In the genomic region with DNA sequence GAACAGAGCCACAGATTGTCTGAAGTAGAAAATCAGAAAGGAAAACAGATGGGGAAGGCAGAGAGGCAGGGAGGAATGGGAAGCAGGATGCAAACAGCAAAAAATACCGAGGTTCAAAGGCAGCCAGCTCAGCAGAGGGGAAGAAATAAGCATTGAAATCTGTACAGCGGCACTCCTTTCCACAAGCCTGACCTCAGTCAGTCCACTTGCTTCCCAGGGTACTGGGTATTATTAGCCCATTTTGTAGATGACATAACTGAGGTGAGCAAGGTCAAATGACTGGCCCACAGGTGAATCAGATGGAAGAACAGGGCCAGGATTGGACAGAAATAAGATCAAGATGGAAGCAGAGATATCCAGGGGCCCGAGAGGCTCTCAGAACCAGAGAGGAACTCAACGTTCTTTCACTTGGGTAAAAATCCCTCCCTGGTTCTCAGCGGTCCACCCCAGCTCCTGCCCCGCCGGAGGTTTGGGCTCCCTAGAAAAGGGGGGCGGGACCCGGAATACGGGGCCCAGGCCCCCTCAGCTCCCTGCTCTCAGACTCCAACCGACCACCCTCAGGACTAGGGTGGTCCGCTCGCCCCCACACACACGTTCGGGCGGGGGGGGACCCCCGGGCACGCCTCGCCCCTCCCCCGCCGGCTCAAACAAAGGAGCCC, we compare ENCODE assay signal across 10 mouse cellular contexts. TPM values are rescaled to one million over a fixed set of nuclear protein-coding genes. Genes with fewer than 3 reads are reported as not detected.
DNase-seq lines count a peak whose midpoint lies in the region; ATAC-seq and TF ChIP-seq lines count a peak whose summit lies in the region.
"Had no signal": no experiment of that assay in that cellular context is flagged by ENCODE, and none has a peak within 500 bp of the region (broad histone marks: within the 10 kb centered on the region; RNA-seq: fewer than 3 reads in every experiment).

No protein-coding gene starts in this region.

- no peaks in the 10 kb centered on the region for H3K9me3 ChIP-seq in heart, embryonic 13.5 days
- H3K9me3 ChIP-seq in E14TG2a.4 (ENCODE audit: low read length): no peaks in the 10 kb centered on the region
- H3K9me3 ChIP-seq in forebrain, embryonic 14.5 days (replicated peaks; ENCODE audit: control insufficient read depth, low read length): no peaks in the 10 kb centered on the region
- H3K9me3 ChIP-seq in liver, embryonic 16.5 days (replicated peaks; ENCODE audit: control insufficient read depth, low read length): no peaks in the 10 kb centered on the region

- no peak for ATAC-seq in heart, embryonic 13.5 days (ENCODE audit: extremely low read depth, insufficient number of reproducible peaks, low FRiP score, low TSS enrichment)
- ATAC-seq in forebrain, embryonic 14.5 days: peak; percentile 53
- 0 out of 2 replicates have a peak, but pooled peaks have one; percentile 2 for ATAC-seq in liver, embryonic 16.5 days (ENCODE audit: low read depth)

- peaks cover 39% of the 10 kb centered on the region for H3K4me1 ChIP-seq in heart, embryonic 13.5 days
- peaks cover 81% of the 10 kb centered on the region for H3K4me1 ChIP-seq in E14TG2a.4 (replicated peaks; ENCODE audit: low read depth, low read length)
- peaks cover 26% of the 10 kb centered on the region for H3K4me1 ChIP-seq in forebrain, embryonic 14.5 days (ENCODE audit: control insufficient read depth, insufficient read depth, low read length)
- peaks cover 8% of the 10 kb centered on the region; the same call in 1 of the 2 replicates for H3K4me1 ChIP-seq in liver, embryonic 16.5 days (ENCODE audit: control insufficient read depth, low read depth, low read length)

- no peak for DNase-seq in heart, postnatal 10 days
- DNase-seq in forebrain, embryonic 14.5 days (ENCODE audit: low spot score): no peak
- DNase-seq in frontal cortex, postnatal 36 days (ENCODE audit: low spot score in 2 of 2): no peak
- no peak for DNase-seq in gastrocnemius, adult 18-20 months (ENCODE audit: low spot score)
- no peak for DNase-seq in gastrocnemius, postnatal 25 days

- H3K27me3 ChIP-seq in heart, embryonic 13.5 days (replicated peaks): 0 out of 2 replicates have a peak, but pooled peaks cover 15% of the 10 kb centered on the region
- peaks cover 18% of the 10 kb centered on the region for H3K27me3 ChIP-seq in E14TG2a.4 (ENCODE audit: insufficient read depth, low read length)
- H3K27me3 ChIP-seq in forebrain, embryonic 14.5 days (replicated peaks; ENCODE audit: control insufficient read depth, insufficient read depth, low read length): no peaks in the 10 kb centered on the region
- peaks cover 12% of the 10 kb centered on the region for H3K27me3 ChIP-seq in liver, embryonic 16.5 days (ENCODE audit: control insufficient read depth, insufficient read depth, low read depth, low read length)
- H3K27me3 ChIP-seq: Patski had no signal

- TF ChIP-seq CTCF in E14TG2a.4 (conservative IDR thresholded peaks at IDR 0.05; ENCODE audit: low read length): no peak

- peak overlapping the region; percentile 91 for H3K9ac ChIP-seq in heart, embryonic 13.5 days
- peak overlapping the region; percentile 86 for H3K9ac ChIP-seq in forebrain, embryonic 14.5 days (ENCODE audit: low read length)
- H3K9ac ChIP-seq in liver, embryonic 16.5 days (ENCODE audit: low read depth, low read length): peak overlapping the region; percentile 60

- intact Hi-C loops in heart, postnatal 10 days (cut with DNase I): loop anchor here (2.0 kb wide), 1 partner anchor 20 kb away; no protein-coding TSS in a partner anchor

- peaks cover 28% of the 10 kb centered on the region for H3K36me3 ChIP-seq in heart, embryonic 13.5 days
- H3K36me3 ChIP-seq in E14TG2a.4 (ENCODE audit: insufficient read depth, low read length): peaks cover 42% of the 10 kb centered on the region
- peaks cover 22% of the 10 kb centered on the region for H3K36me3 ChIP-seq in forebrain, embryonic 14.5 days (ENCODE audit: control insufficient read depth, insufficient read depth, low read length)
- no peaks in the 10 kb centered on the region for H3K36me3 ChIP-seq in liver, embryonic 16.5 days (ENCODE audit: control insufficient read depth, insufficient read depth)

- peak overlapping the region; percentile 65 for H3K27ac ChIP-seq in heart, embryonic 13.5 days (replicated peaks)
- peak overlapping the region; percentile 77 for H3K27ac ChIP-seq in forebrain, embryonic 14.5 days (ENCODE audit: low read depth, low read length)
- no peak overlapping the region for H3K27ac ChIP-seq in liver, embryonic 16.5 days (ENCODE audit: low read length)

- peak overlapping the region; percentile 77 for H3K4me3 ChIP-seq in heart, embryonic 13.5 days
- H3K4me3 ChIP-seq in E14TG2a.4 (replicated peaks; ENCODE audit: low read length): peak overlapping the region; percentile 88
- peak overlapping the region; percentile 77 for H3K4me3 ChIP-seq in forebrain, embryonic 14.5 days (ENCODE audit: low read depth, low read length)
- peak overlapping the region; percentile 60 for H3K4me3 ChIP-seq in liver, embryonic 16.5 days (ENCODE audit: low read depth, low read length)

- WGBS in heart, embryonic 13.5 days: under 1% methylated on average over 21 of the region's 21 CpGs
- under 1% methylated on average over 21 of the region's 21 CpGs for WGBS in forebrain, embryonic 14.5 days
- WGBS in liver, embryonic 16.5 days (ENCODE audit: insufficient replicate concordance): 3% methylated on average over 20 of the region's 21 CpGs

- H3K4me2 ChIP-seq in heart, embryonic 13.5 days: peak overlapping the region; percentile 71
- peak overlapping the region; percentile 71 for H3K4me2 ChIP-seq in forebrain, embryonic 14.5 days (ENCODE audit: low read length)
- H3K4me2 ChIP-seq in liver, embryonic 16.5 days (ENCODE audit: low read depth, low read length): peak overlapping the region; percentile 79

RNA-seq across cellular contexts. Expression of gene Efna4, which starts 0.6 kb away (rescaled TPM):
- polyA plus RNA-seq in heart, embryonic 13.5 days (2015; fragmentation: Nextera tagmentation; extraction: Ambion mirVana): 9.9 and 10.2 TPM in 2 replicates
- 1 to 10 TPM; 1.9 to 2.2 TPM for total RNA-seq in heart, postnatal 10 days (2021)
- polyA plus RNA-seq in forebrain, embryonic 14.5 days (2014; fragmentation: Nextera tagmentation; extraction: Ambion mirVana): 12.3 and 14.6 TPM in 2 replicates
- polyA plus RNA-seq in liver, embryonic 16.5 days (2015; fragmentation: Nextera tagmentation; extraction: Ambion mirVana): 0.51 and 0.60 TPM in 2 replicates
- total RNA-seq in gastrocnemius, adult 18-20 months (2021): not detected
- under 1 TPM in 1 of 2 experiments, not detected in 1; 0.38 TPM for total RNA-seq in gastrocnemius, postnatal 25 days (2021)

RNA-seq across cellular contexts. Expression of gene Adam15, which starts 12.6 kb away (rescaled TPM):
- 58.3 and 58.9 TPM in 2 replicates for polyA plus RNA-seq in heart, embryonic 13.5 days (2015; fragmentation: Nextera tagmentation; extraction: Ambion mirVana)
- 100 to 1,000 TPM; 101 to 118 TPM for total RNA-seq in heart, postnatal 10 days (2021)
- polyA plus RNA-seq in forebrain, embryonic 14.5 days (2014; fragmentation: Nextera tagmentation; extraction: Ambion mirVana): 13.4 and 19.3 TPM in 2 replicates
- polyA plus RNA-seq in liver, embryonic 16.5 days (2015; fragmentation: Nextera tagmentation; extraction: Ambion mirVana): 9.0 and 11.2 TPM in 2 replicates
- total RNA-seq in gastrocnemius, adult 18-20 months (2021): 10 to 100 TPM; 16.9 to 26.1 TPM
- total RNA-seq in gastrocnemius, postnatal 25 days (2021): 10 to 100 TPM; 21.9 to 24.6 TPM

RNA-seq across cellular contexts. Expression of gene Efna3, which starts 14.4 kb away (rescaled TPM):
- polyA plus RNA-seq in heart, embryonic 13.5 days (2015; fragmentation: Nextera tagmentation; extraction: Ambion mirVana): 1.8 and 1.9 TPM in 2 replicates
- under 1 TPM in 1 of 2 experiments, not detected in 1; 0.17 TPM for total RNA-seq in heart, postnatal 10 days (2021)
- 30.1 and 42.0 TPM in 2 replicates for polyA plus RNA-seq in forebrain, embryonic 14.5 days (2014; fragmentation: Nextera tagmentation; extraction: Ambion mirVana)
- 0.63 and 0.94 TPM in 2 replicates for polyA plus RNA-seq in liver, embryonic 16.5 days (2015; fragmentation: Nextera tagmentation; extraction: Ambion mirVana)
- not detected for total RNA-seq in gastrocnemius, adult 18-20 months (2021)
- not detected for total RNA-seq in gastrocnemius, postnatal 25 days (2021)
- total RNA-seq: hematopoietic stem cell, adult 5-6 weeks had no signal

RNA-seq across cellular contexts. Expression of gene Dcst2, which starts 24.6 kb away (rescaled TPM):
- polyA plus RNA-seq in heart, embryonic 13.5 days (2015; fragmentation: Nextera tagmentation; extraction: Ambion mirVana): 0.08 TPM in 1 of 2 replicates, not detected in the other
- under 1 TPM in 1 of 2 experiments, not detected in 1; 0.26 TPM for total RNA-seq in heart, postnatal 10 days (2021)
- 0.08 and 0.15 TPM in 2 replicates for polyA plus RNA-seq in forebrain, embryonic 14.5 days (2014; fragmentation: Nextera tagmentation; extraction: Ambion mirVana)
- 0.05 TPM in 1 of 2 replicates, not detected in the other for polyA plus RNA-seq in liver, embryonic 16.5 days (2015; fragmentation: Nextera tagmentation; extraction: Ambion mirVana)
- total RNA-seq in gastrocnemius, adult 18-20 months (2021): not detected
- total RNA-seq in gastrocnemius, postnatal 25 days (2021): not detected
- total RNA-seq: hematopoietic stem cell, adult 5-6 weeks had no signal

RNA-seq across cellular contexts. Expression of gene Dcst1, which starts 27.9 kb away (rescaled TPM):
- 0.09 and 0.10 TPM in 2 replicates for polyA plus RNA-seq in heart, embryonic 13.5 days (2015; fragmentation: Nextera tagmentation; extraction: Ambion mirVana)
- total RNA-seq in heart, postnatal 10 days (2021): under 1 TPM; 0.43 to 0.57 TPM
- polyA plus RNA-seq in forebrain, embryonic 14.5 days (2014; fragmentation: Nextera tagmentation; extraction: Ambion mirVana): 0.78 and 0.83 TPM in 2 replicates
- 0.12 TPM in 1 of 2 replicates, not detected in the other for polyA plus RNA-seq in liver, embryonic 16.5 days (2015; fragmentation: Nextera tagmentation; extraction: Ambion mirVana)
- not detected for total RNA-seq in gastrocnemius, adult 18-20 months (2021)
- not detected for total RNA-seq in gastrocnemius, postnatal 25 days (2021)
- total RNA-seq: hematopoietic stem cell, adult 5-6 weeks had no signal
